Mouse (Mus musculus) thymus, postnatal 25 days (tissue): ENCODE measurements around the gene Dis3l.

ENCODE experiments used
- DNase-seq: peaks from one replicate; pipeline ENCODE4 v3.0.0; 2022

The Dis3l gene

GRCm38 (mm10) chr9:64341254-64341566, at the start of gene Dis3l:
Gene Dis3l (minus strand): TSS chr9:64341288.
- no peak for DNase-seq

GRCm38 (mm10) chr9:64389576-64390292, 48.6 kb upstream of the Dis3l start:
- no peak for DNase-seq

- DNase-seq = no peak
These were observed 45.6 kb upstream of the Dis3l start for GRCm38 (mm10) chr9:64386466-64387211.

GRCm38 (mm10) chr9:64385511-64386465, 44.7 kb upstream of the Dis3l start, which contains the start of gene Megf11:
Gene Megf11 (plus strand): TSS chr9:64385626.
- no peak for DNase-seq

- no peak for DNase-seq
These were observed 42.1 kb upstream of the Dis3l start for GRCm38 (mm10) chr9:64383021-64383788.

GRCm38 (mm10) chr9:64376380-64376779, 35.3 kb upstream of the Dis3l start:
- no peak for DNase-seq

- no peak for DNase-seq
These were observed 30.3 kb upstream of the Dis3l start for GRCm38 (mm10) chr9:64371305-64371819.

- no peak for DNase-seq
These were observed 28.8 kb upstream of the Dis3l start for GRCm38 (mm10) chr9:64369871-64370270.

GRCm38 (mm10) chr9:64361231-64361950, 20.3 kb upstream of the Dis3l start:
- no peak for DNase-seq

- DNase-seq = no peak
These were observed 14.5 kb upstream of the Dis3l start for GRCm38 (mm10) chr9:64355627-64356026.

- peak; percentile 23 for DNase-seq
These were observed 10.1 kb upstream of the Dis3l start for GRCm38 (mm10) chr9:64351191-64351590.

GRCm38 (mm10) chr9:64349490-64349889, 8.4 kb upstream of the Dis3l start:
- no peak for DNase-seq

GRCm38 (mm10) chr9:64347377-64347776, 6.3 kb upstream of the Dis3l start:
- no peak for DNase-seq

GRCm38 (mm10) chr9:64345931-64346330, 4.8 kb upstream of the Dis3l start:
- DNase-seq = no peak

GRCm38 (mm10) chr9:64343656-64344055, 2.6 kb upstream of the Dis3l start:
- DNase-seq = no peak

- no peak for DNase-seq
These were observed 583 bp upstream of the Dis3l start for GRCm38 (mm10) chr9:64341671-64342070.

- peak; percentile 75 for DNase-seq
These were observed 486 bp downstream of the Dis3l start for GRCm38 (mm10) chr9:64340351-64341253.

GRCm38 (mm10) chr9:64339361-64339760, 1.7 kb downstream of the Dis3l start:
- DNase-seq = no peak

- no peak for DNase-seq
These were observed 5.3 kb downstream of the Dis3l start for GRCm38 (mm10) chr9:64335825-64336224.

GRCm38 (mm10) chr9:64323976-64324375, 17.1 kb downstream of the Dis3l start:
- no peak for DNase-seq
